Mouse (Mus musculus) embryo, embryonic 11 days (tissue): Measurements from ENCODE around the gene Rpf2.

Source experiments
- DNase-seq: peaks from one replicate; pipeline ENCODE4 v3.0.0-alpha.2; 2015

Rpf2 gene

GRCm38 (mm10) chr10:40247166-40247716, 405 bp upstream of the Rpf2 start:
- DNase-seq: no peak

DNA sequence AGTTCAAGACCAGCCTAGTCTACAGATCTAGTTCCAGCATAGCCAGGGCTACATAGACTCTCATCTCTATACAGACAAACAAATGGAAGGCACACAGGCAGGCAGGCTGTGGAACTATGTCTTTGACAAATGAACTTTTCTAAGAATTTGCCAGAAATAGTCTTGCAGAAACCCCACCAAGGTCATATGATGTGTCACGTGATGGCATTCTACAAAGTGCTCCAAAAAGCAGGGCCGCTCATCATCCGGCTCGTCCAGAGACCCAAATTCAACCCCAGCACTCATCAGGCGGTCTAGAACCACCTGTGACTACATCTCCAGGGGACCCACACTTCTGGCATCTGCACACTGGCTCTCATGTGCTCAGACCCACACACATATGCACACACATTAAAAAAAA, 9.0 kb downstream of the Rpf2 start:
- DNase-seq: no peak

GRCm38 (mm10) chr10:40233241-40233640, 13.6 kb downstream of the Rpf2 start:
- no peak for DNase-seq

GRCm38 (mm10) chr10:40232442-40232841, 14.4 kb downstream of the Rpf2 start:
- DNase-seq: no peak

DNA sequence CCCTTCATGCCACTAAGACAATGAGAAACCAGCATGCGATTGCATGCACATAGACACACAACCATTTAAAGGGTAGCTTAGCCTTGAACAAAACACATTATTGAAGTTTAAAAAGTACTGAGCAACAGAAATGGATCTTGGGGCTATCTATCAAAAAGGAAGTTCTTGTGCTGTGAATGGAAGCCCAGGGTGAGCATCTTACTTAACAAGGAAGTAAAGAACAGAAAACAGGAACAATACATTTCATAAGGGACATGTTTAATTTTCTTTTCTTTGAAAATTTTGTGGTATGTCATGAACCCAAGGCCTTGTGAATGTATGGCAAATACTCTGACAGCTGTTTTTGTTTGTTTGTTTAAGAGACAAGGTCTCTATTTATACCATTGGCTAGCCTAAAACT, 17.1 kb downstream of the Rpf2 start:
- no peak for DNase-seq

- DNase-seq: no peak
Observed at GRCm38 (mm10) chr10:40227660-40228303, 19.1 kb downstream of the Rpf2 start.

- no peak for DNase-seq
Observed at GRCm38 (mm10) chr10:40218874-40219273, 28.0 kb downstream of the Rpf2 start.

DNA sequence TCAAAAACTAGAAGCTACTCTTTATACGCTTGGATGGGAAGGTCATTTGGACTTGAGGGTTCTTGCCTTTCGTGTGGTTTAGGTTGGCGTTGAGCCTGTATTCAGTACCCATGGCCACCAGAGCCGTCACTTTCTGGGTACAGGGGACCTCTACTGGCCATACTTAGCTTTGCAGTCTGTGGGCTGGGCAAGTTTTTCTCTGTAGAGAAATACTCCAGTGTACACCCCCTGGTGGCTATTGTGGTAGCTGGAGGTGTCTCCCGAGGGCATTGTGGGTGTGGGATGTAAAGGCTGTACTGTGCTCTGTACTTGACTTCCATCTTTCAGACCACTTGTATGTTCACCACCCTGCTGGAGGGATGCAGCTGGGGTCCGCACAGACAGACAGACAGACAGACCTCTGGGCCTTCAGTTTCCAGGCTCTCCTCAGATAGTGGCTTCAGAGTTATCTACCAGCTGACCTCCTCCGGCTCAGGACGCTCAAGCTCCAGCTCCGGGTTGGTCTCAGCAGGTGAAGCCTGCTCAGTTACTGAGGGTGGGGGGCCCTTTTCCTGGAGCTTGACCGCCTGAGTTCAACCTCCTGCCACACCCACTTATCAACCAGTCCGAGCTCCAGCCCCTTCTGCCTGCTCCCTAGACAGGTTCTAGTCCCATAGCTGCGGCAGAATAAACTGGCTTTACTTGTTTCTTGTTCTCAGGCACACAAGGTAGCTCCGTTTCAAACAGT, 34.2 kb downstream of the Rpf2 start:
- DNase-seq: peak; percentile 93

DNA sequence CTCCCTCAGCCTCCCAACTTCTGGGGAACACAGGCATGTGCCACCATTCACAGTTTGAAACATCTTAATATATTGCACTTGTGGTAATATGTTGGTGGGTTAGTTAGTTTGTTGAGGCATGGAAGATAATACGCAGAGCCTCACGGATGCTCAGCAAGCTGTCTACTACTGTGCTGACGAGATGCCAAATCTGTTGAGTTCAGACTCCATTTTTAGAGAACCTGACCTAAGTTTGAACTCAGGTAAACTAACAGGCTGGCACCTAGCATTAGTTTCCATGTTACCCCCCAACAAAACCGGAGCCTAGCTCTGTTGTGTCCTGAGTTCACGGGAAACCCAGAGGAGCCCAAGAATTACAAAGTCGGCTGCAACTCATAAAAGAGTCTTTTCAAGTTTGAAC, 51.8 kb downstream of the Rpf2 start:
- no peak for DNase-seq

GRCm38 (mm10) chr10:40192010-40192935, 54.6 kb downstream of the Rpf2 start:
- no peak for DNase-seq

- peak; percentile 58 for DNase-seq
Observed at GRCm38 (mm10) chr10:40191338-40191979, 55.4 kb downstream of the Rpf2 start.

DNA sequence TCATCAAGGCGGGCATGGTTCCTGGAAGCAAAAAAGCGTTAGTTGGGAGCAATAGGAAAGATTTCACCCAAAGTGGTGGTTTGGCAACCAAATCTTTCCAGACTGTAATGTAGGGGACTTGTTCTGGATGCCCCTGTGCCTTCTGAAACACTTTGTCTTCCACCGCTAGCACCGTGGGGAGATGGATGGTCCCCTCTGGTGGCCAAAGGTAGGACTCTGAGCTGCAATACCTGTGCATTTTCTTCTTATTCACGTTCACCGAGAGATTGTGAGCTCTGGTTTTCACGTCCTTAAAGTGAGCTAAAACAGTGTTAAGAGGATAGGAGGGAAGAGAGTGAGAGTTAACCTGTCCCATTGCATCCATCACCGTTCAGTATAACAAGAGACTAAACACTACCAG, 56.0 kb downstream of the Rpf2 start:
- no peak for DNase-seq

DNA sequence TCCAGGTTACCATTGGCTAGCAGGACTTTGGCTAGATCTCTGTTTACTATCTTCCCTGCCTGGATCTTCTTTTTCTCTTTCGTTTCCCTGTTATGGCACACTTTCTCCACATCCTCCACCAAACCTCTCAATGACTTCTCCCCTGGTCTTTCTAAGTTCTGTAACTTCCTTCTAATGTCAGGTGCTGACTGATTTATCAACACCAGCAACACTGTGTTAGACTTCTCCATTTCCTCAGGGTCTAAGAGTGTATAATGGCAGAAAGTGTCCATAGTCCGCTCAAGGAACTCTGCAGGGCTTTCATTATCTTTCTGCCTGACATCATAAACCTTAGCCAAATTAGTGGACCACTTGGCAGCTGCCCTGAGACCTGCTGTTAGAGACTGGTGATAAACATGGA, 57.1 kb downstream of the Rpf2 start:
- no peak for DNase-seq

- DNase-seq: peak; percentile 24
Observed at GRCm38 (mm10) chr10:40188831-40189230, 58.0 kb downstream of the Rpf2 start.

GRCm38 (mm10) chr10:40185956-40186355, 60.9 kb downstream of the Rpf2 start:
- no peak for DNase-seq

- no peak for DNase-seq
Observed at GRCm38 (mm10) chr10:40180011-40180410, 66.8 kb downstream of the Rpf2 start.

GRCm38 (mm10) chr10:40179142-40179541, 67.7 kb downstream of the Rpf2 start:
- no peak for DNase-seq

GRCm38 (mm10) chr10:40177323-40177962, 69.4 kb downstream of the Rpf2 start:
- DNase-seq: no peak
